Comparison of ENCODE assay signal across 9 mouse cellular contexts in the genomic region with DNA sequence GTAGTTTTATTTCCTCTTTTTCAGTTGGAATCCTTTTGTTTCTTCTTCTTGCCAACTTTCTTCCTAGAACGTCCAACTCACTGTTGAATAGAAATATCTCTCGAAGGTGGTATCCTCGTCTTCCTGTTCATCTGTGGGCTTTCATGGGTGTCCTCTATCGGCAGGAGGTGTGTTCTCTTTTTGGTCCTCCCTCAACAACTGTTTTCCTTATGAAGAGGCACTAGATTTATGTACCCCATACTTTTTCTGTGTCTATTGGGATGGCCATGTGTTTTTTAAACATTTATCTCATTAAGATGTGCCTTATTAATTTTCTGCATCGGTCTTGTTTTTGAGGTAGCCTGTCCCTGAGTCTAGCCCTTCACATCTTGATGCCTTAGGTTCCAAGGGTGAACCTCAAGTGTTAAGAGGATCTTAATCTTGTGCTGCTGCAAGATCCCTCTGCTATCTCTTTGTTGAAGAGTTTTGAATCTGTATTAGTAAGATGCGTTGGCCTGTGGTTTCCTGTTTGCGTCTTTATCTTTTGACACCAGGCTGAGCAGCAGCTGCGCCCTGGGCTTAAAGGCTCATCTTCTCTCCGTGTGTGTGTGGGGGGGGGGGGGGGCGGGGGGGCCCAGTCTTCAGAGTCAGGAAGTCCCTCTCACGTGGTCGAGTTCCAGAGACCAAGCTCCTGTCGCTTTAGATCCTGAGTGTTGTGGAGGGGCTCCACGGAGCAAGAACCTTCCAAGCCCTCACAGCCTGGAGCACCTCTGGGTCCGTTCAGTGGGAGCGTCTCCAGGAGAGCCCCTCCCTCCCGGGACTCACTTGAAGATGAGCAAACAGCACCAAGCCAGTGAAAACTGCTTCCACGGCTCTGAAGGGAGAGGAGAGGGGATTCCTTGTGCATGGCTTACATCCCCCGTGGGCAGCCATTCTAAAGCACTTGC.
DNase-seq lines count a peak whose midpoint lies in the region; ATAC-seq lines count a peak whose summit lies in the region.
"Had no signal": no experiment of that assay in that cellular context is flagged by ENCODE, and none has a peak within 500 bp of the region (broad histone marks: within the 10 kb centered on the region; RNA-seq: fewer than 3 reads in every experiment).

No protein-coding gene starts in this region.

- peak; percentile 50 for DNase-seq in retina, postnatal 1 day
- DNase-seq in retina, embryonic 14.5 days (ENCODE audit: low spot score), result no peak
- peak; percentile 65 for DNase-seq in thymus, postnatal 4 days
- DNase-seq in kidney, postnatal 10 days, result no peak
- no peak for DNase-seq in kidney, postnatal 36 days

- ATAC-seq in erythroblast, adult 5-6 weeks (replicated peaks; ENCODE audit: low FRiP score, poor library complexity, severe bottlenecking), result no peak
- peak; percentile 65 for ATAC-seq in megakaryocyte, adult 5-6 weeks (ENCODE audit: poor library complexity, severe bottlenecking)

- H3K9me3 ChIP-seq in erythroblast, embryonic 14.5 days (ENCODE audit: control insufficient read depth, low read length), result no peaks in the 10 kb centered on the region
- H3K9me3 ChIP-seq: limb, embryonic 15.5 days had no signal

- H3K36me3 ChIP-seq in erythroblast, embryonic 14.5 days (ENCODE audit: control insufficient read depth), result no peaks in the 10 kb centered on the region
- H3K36me3 ChIP-seq: limb, embryonic 15.5 days had no signal

- peaks cover 20% of the 10 kb centered on the region for H3K4me1 ChIP-seq in erythroblast, embryonic 14.5 days (ENCODE audit: control insufficient read depth)

- H3K4me3 ChIP-seq in erythroblast, embryonic 14.5 days (replicated peaks), result peak overlapping the region; percentile 26
- H3K4me3 ChIP-seq: limb, embryonic 15.5 days had no signal

- no peaks in the 10 kb centered on the region for H3K27me3 ChIP-seq in erythroblast, embryonic 14.5 days (ENCODE audit: control insufficient read depth)
- H3K27me3 ChIP-seq: limb, embryonic 15.5 days had no signal

Comparison
In these comparisons a context has a peak if more than half of its experiments do, and no peak if none do; other contexts are left out.
1. DNase-seq: peak in retina, postnatal 1 day (single experiment) and thymus, postnatal 4 days (single experiment); none in retina, embryonic 14.5 days (single experiment), kidney, postnatal 10 days (single experiment) and kidney, postnatal 36 days (0 of 2).